Mouse (Mus musculus) heart, embryonic 11.5 days (tissue): Measurements from ENCODE around the gene Hfe. TPM values are rescaled to one million over a fixed set of nuclear protein-coding genes. Genes with fewer than 3 reads are reported as not detected.
"Not testable (repeated sequence)": the region's sequence is repeated elsewhere in the genome, so short reads cannot be mapped to it uniquely, and the experiment has no call there.

Source experiments
- ATAC-seq: fragments of 200-750 bp; cut with Nextera tagmentation; replicated peaks from 2 replicates; pipeline ENCODE4 v1.8.0; 2017; ENCODE audit warnings: moderate library complexity; ENCODE audit not compliant: insufficient number of reproducible peaks, low FRiP score, low TSS enrichment
- H3K27ac ChIP-seq: fragments of 300-500 bp; sonication (generic); 2 replicates; pipeline ENCODE4 v1.5.1; 2014; ENCODE audit warnings: mild to moderate bottlenecking, low read depth, low read length
- H3K27me3 ChIP-seq: fragments of 300-500 bp; sonication (generic); 2 replicates; pipeline ENCODE4 v1.6.1; 2014; ENCODE audit warnings: mild to moderate bottlenecking, low read length, mixed read lengths; ENCODE audit not compliant: control insufficient read depth, insufficient read depth
- H3K36me3 ChIP-seq: fragments of 300-500 bp; sonication (generic); 2 replicates; pipeline ENCODE4 v1.6.1; 2014; ENCODE audit warnings: mild to moderate bottlenecking, low read length, moderate library complexity, mixed read lengths; ENCODE audit not compliant: control insufficient read depth, insufficient read depth
- H3K4me1 ChIP-seq: fragments of 300-500 bp; sonication (generic); 2 replicates; pipeline ENCODE4 v1.6.1; 2014; ENCODE audit warnings: low read length; ENCODE audit not compliant: control insufficient read depth, insufficient read depth
- H3K4me2 ChIP-seq: fragments of 300-500 bp; sonication (generic); 2 replicates; pipeline ENCODE4 v1.6.1; 2014; ENCODE audit warnings: mild to moderate bottlenecking, moderate library complexity
- H3K4me3 ChIP-seq: fragments of 300-500 bp; sonication (generic); 2 replicates; pipeline ENCODE4 v1.5.1; 2014; ENCODE audit warnings: low read depth, low read length
- H3K9ac ChIP-seq: fragments of 300-500 bp; sonication (generic); 2 replicates; pipeline ENCODE4 v1.6.1; 2014; ENCODE audit warnings: mild to moderate bottlenecking, low read depth, low read length, moderate library complexity
- H3K9me3 ChIP-seq: fragments of 300-500 bp; sonication (generic); replicated peaks from 2 replicates; pipeline ENCODE4 v1.6.1; 2016; ENCODE audit warnings: low read length; ENCODE audit not compliant: control insufficient read depth
- WGBS: fragments of 180-500 bp; shearing (Covaris S2); extraction: QIAGEN DNeasy Blood & Tissue Kit; methylation state at CpG from one replicate; pipeline ENCODE4 v1.1.7; 2014; ENCODE audit not compliant: insufficient replicate concordance; 5-methylcytosine and 5-hydroxymethylcytosine counted together
- polyA plus RNA-seq: library from polyadenylated mRNA; unstranded; fragments of >200 nt; fragmentation: Nextera tagmentation; extraction: Ambion mirVana; gene quantifications from 2 replicates; pipeline ENCODE4 v1.2.1, GENCODE M21; 2014

Gene Hfe
- polyA plus RNA-seq, 1 experiment from 2014 or later = 8.2 TPM

DNA sequence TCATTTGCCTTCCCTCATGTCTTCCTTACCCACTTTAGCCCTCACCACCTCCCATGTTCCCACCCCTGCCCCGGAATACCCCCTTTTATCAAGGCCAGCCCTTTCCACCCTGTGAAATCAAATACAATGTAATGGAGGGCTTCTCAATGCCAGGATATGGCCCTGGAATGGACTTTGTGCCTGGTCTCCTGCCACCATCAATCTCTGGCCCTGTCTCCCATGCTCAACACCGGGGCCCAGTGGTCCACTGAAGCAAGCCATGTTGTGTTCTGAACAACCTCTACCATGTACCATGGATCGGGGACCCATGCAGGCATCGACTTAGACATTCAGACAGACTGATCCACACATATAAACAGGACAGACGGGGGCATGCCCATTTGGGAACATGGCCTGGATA, 19.1 kb upstream of the Hfe start:
- no peak for ATAC-seq
- Histone ChIP-seq H3K27me3 (no peaks in the 10 kb centered on the region), H3K4me3 (no peak overlapping the region), H3K36me3 (no peaks in the 10 kb centered on the region), H3K9ac (no peak overlapping the region), H3K4me1 (0 out of 2 replicates have a peak, but pooled peaks cover 8% of the 10 kb centered on the region), H3K9me3 (no peaks in the 10 kb centered on the region), H3K27ac (no peak overlapping the region), H3K4me2 (no peak overlapping the region)
- 92% methylated on average over 5 of the region's 5 CpGs for WGBS

GRCm38 (mm10) chr13:23729192-23729525, 18.5 kb upstream of the Hfe start:
- H3K36me3 ChIP-seq = no peaks in the 10 kb centered on the region
- H3K9ac ChIP-seq = no peak overlapping the region
- H3K9me3 ChIP-seq = no peaks in the 10 kb centered on the region
- H3K4me1 ChIP-seq = 0 out of 2 replicates have a peak, but pooled peaks cover 9% of the 10 kb centered on the region
- no peak overlapping the region for H3K27ac ChIP-seq
- no peak overlapping the region for H3K4me3 ChIP-seq
- H3K4me2 ChIP-seq = no peak overlapping the region
- 87% methylated on average over 9 of the region's 9 CpGs for WGBS
- H3K27me3 ChIP-seq = no peaks in the 10 kb centered on the region
- no peak for ATAC-seq

DNA sequence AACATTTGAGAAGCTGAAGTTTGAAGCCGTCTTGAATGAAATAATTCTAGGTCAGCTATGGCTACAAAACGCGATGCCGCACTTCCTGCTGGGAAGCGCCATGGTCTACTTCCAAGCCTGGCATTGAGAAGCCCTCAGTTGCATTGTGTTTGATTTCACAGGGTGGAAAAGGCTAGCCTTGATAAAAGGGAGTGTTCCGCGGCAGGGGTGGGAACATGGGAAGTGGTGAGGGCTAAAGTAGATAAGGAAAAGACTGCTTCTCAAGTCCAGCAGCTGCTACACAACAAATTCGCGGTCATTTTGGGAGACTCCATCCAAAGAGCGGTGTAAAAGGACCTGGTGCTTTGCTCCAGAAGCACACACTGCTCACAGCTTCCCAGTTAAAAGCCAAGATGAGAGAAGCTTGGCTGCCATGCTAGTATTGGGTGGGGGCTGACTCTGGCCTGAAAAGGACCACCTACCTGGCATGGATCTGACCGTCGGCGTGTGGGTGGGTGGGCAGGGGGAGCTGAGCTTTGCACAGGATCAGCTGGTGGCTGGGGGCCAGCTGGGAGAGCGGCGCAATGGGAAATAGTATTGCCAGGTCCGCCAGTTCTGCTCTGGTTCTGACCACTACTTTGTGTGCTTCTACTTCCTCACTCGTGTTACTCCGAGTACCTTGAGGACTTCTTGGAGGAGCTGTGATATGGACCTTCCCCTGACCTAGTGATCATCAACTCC, 18.0 kb upstream of the Hfe start:
- no peak overlapping the region for H3K9ac ChIP-seq
- 71% methylated on average over 18 of the region's 18 CpGs for WGBS
- no peaks in the 10 kb centered on the region for H3K9me3 ChIP-seq
- H3K4me3 ChIP-seq = no peak overlapping the region
- 0 out of 2 replicates have a peak, but pooled peaks cover 9% of the 10 kb centered on the region for H3K4me1 ChIP-seq
- H3K27me3 ChIP-seq = no peaks in the 10 kb centered on the region
- no peak overlapping the region for H3K4me2 ChIP-seq
- no peak for ATAC-seq
- no peaks in the 10 kb centered on the region for H3K36me3 ChIP-seq
- H3K27ac ChIP-seq = no peak overlapping the region

DNA sequence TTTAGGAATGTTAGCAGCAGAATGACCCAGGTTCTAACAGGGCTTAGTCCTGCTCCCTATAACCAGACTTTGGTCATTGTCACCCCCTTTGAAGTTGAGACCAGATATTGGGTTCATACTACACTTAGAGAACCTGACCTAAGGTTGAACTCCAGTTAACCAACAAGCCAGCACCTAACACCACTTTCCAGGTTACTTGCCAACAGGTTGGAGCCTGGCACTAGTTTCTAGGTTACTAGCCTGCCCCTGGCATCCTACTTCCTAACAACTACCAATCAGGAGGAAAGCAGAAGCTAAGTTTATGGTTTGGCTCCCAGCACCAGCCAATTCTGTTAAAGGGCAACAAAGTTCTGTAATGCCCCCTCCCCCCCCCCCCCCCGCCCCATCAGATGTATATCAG, 14.6 kb upstream of the Hfe start:
- Histone ChIP-seq H3K4me1 (0 out of 2 replicates have a peak, but pooled peaks cover 7% of the 10 kb centered on the region), H3K27me3 (no peaks in the 10 kb centered on the region)
- 40% methylated on average over 1 of the region's 1 CpGs for WGBS

GRCm38 (mm10) chr13:23724239-23724638, 13.6 kb upstream of the Hfe start:
- H3K4me1 ChIP-seq = 0 out of 2 replicates have a peak, but pooled peaks cover 7% of the 10 kb centered on the region
- H3K27me3 ChIP-seq = no peaks in the 10 kb centered on the region
- 41% methylated on average over 4 of the region's 4 CpGs for WGBS
- H3K27ac ChIP-seq = no peak overlapping the region
- no peaks in the 10 kb centered on the region for H3K36me3 ChIP-seq
- H3K4me2 ChIP-seq = no peak overlapping the region
- H3K9ac ChIP-seq = no peak overlapping the region
- ATAC-seq = no peak
- H3K9me3 ChIP-seq = no peaks in the 10 kb centered on the region
- no peak overlapping the region for H3K4me3 ChIP-seq

More for the DNA sequence above, 14.6 kb upstream of the Hfe start:
- Histone ChIP-seq H3K9ac (no peak overlapping the region), H3K27ac (no peak overlapping the region), H3K36me3 (no peaks in the 10 kb centered on the region), H3K4me3 (no peak overlapping the region), H3K4me2 (no peak overlapping the region), H3K9me3 (no peaks in the 10 kb centered on the region)
- ATAC-seq = no peak

DNA sequence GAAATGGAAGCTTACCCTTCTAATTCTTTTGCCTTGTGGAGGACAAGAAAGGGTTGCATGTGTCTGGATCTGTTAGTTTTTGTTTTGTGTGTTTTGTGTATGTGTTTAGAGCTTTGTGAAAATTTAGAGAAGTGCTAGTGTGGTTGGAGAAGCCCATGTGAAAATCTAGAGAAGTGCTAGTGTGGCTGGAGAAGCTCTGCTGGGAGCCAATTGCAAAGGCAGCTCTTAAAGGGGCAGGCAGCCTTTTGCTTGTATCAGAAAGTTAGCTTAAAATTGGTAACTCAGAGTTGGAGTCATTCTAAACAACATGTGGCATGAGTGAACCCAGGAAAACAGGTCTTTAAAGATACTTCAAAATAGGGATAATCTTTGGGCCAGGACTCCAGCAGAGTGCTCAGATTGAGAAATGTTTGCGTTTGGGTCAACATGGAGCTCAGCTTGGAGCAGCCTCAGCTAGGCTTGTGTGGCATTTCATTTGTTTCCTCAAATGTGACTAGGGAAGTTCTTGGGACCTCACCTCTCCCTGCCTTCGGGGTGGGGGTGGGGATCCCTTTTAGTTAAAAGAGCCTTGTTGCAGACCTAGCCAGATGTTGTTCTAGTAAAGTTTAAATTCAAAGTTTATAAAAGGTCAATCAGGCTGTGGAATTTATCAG, 7.1 kb upstream of the Hfe start:
- not testable (repeated sequence) for H3K36me3 ChIP-seq, H3K4me3 ChIP-seq, H3K9me3 ChIP-seq, H3K9ac ChIP-seq, H3K27me3 ChIP-seq, ATAC-seq, H3K27ac ChIP-seq, H3K4me2 ChIP-seq, H3K4me1 ChIP-seq
- 15% methylated on average over 2 of the region's 2 CpGs for WGBS

GRCm38 (mm10) chr13:23717176-23717575, 6.5 kb upstream of the Hfe start:
- Histone ChIP-seq H3K36me3 (no peaks in the 10 kb centered on the region), H3K27ac (no peak overlapping the region), H3K9ac (no peak overlapping the region), H3K4me1 (peaks cover 4% of the 10 kb centered on the region; the same call in 1 of the 2 replicates), H3K4me2 (no peak overlapping the region), H3K27me3 (no peaks in the 10 kb centered on the region), H3K9me3 (no peaks in the 10 kb centered on the region), H3K4me3 (no peak overlapping the region)
- ATAC-seq = no peak
- WGBS = 33% methylated on average over 11 of the region's 11 CpGs

DNA sequence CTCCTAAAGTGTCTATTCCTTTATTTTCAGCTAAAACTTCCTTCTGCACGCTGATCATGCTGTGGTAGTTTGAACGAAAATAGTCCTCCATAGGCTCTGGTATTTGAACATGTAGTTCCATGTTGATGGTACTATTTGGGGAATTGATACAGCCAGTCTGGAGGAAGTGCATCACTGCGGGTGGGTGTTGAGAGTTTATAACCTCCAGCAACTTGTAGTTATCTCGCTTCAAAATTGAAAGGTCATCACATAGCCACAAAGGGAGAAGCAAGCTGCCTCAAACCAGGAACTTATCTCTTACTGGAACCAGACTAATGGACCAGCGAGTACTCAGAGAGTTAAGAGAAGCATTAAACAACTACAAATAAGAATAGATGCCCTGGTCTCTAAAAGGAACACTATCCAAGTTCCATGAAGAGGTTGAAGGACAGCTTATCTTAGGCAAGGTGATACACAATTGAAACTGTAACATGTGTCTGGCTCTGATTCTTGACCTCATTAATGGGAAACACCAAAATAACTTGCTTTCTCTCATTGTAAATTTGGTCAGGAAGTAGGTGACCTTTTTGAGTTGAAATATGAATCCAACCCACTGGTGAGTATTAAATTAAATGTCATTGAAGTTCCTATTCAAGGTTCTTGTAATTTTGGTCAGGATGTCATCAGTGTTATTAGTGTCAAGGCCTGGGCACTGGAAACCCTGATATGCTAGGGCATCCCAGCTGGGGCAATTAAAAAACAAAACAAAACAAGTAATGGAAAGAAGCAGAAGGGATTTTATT, 5.8 kb upstream of the Hfe start:
- Histone ChIP-seq H3K4me2 (no peak overlapping the region), H3K4me1 (peaks cover 4% of the 10 kb centered on the region; the same call in 1 of the 2 replicates), H3K27ac (no peak overlapping the region), H3K9me3 (no peaks in the 10 kb centered on the region), H3K27me3 (no peaks in the 10 kb centered on the region), H3K9ac (no peak overlapping the region), H3K4me3 (no peak overlapping the region), H3K36me3 (no peaks in the 10 kb centered on the region)
- ATAC-seq = no peak
- 59% methylated on average over 5 of the region's 5 CpGs for WGBS
